Mouse (Mus musculus) kidney, embryonic 15.5 days (tissue): ENCODE results near the gene Cplane1. TPM values are rescaled to one million over a fixed set of nuclear protein-coding genes. Genes with fewer than 3 reads are reported as not detected.
"Not testable (repeated sequence)": the region's sequence is repeated elsewhere in the genome, so short reads cannot be mapped to it uniquely, and the experiment has no call there.

Experiments used
- ATAC-seq: fragments of 200-750 bp; cut with Nextera tagmentation; replicated peaks from 2 replicates; pipeline ENCODE4 v1.8.0; 2017; ENCODE audit warnings: moderate TSS enrichment; ENCODE audit not compliant: low FRiP score
- H3K27ac ChIP-seq: fragments of 300-500 bp; sonication (generic); 2 replicates; pipeline ENCODE4 v1.5.1; 2015; ENCODE audit warnings: mild to moderate bottlenecking, inconsistent platforms
- H3K27me3 ChIP-seq: fragments of 300-500 bp; sonication (generic); 2 replicates; pipeline ENCODE4 v1.6.1; 2015; ENCODE audit warnings: inconsistent platforms
- H3K36me3 ChIP-seq: fragments of 300-500 bp; sonication (generic); 2 replicates; pipeline ENCODE4 v1.6.1; 2015; ENCODE audit warnings: inconsistent platforms
- H3K4me1 ChIP-seq: fragments of 300-500 bp; sonication (generic); 2 replicates; pipeline ENCODE4 v1.6.1; 2015; ENCODE audit warnings: inconsistent platforms
- H3K4me2 ChIP-seq: fragments of 300-500 bp; sonication (generic); 2 replicates; pipeline ENCODE4 v1.6.1; 2015; ENCODE audit warnings: moderate library complexity, mild to moderate bottlenecking, inconsistent platforms
- H3K4me3 ChIP-seq: fragments of 300-500 bp; sonication (generic); replicated peaks from 2 replicates; pipeline ENCODE4 v1.5.1; 2015; ENCODE audit warnings: mild to moderate bottlenecking, inconsistent platforms
- H3K9ac ChIP-seq: fragments of 300-500 bp; sonication (generic); 2 replicates; pipeline ENCODE4 v1.6.1; 2015; ENCODE audit warnings: mild to moderate bottlenecking, inconsistent platforms
- H3K9me3 ChIP-seq: fragments of 300-500 bp; sonication (generic); replicated peaks from 2 replicates; pipeline ENCODE4 v1.6.1; 2016; ENCODE audit warnings: inconsistent platforms
- WGBS: fragments of 180-500 bp; shearing (Covaris S2); methylation state at CpG from one replicate; pipeline ENCODE4 v1.1.7; 2015; ENCODE audit warnings: mixed read lengths; 5-methylcytosine and 5-hydroxymethylcytosine counted together
- polyA plus RNA-seq: library from polyadenylated mRNA; unstranded; fragments of >200 nt; fragmentation: Nextera tagmentation; extraction: Ambion mirVana; gene quantifications from 2 replicates; pipeline ENCODE4 v1.2.1, GENCODE M21; 2015

The Cplane1 gene
- polyA plus RNA-seq, 1 experiment from 2014 or later: 8.9 TPM

- Histone ChIP-seq H3K9me3 (no peaks in the 10 kb centered on the region), H3K27ac (no peak overlapping the region), H3K4me1 (no peaks in the 10 kb centered on the region), H3K4me2 (no peak overlapping the region), H3K36me3 (peaks cover 84% of the 10 kb centered on the region), H3K9ac (no peak overlapping the region), H3K4me3 (no peak overlapping the region), H3K27me3 (no peaks in the 10 kb centered on the region)
- WGBS: 70% methylated on average over 3 of the region's 3 CpGs
- ATAC-seq: 0 out of 2 replicates have a peak, but pooled peaks have one; percentile 46
Observed at GRCm38 (mm10) chr15:8265946-8266345, 97.0 kb downstream of the Cplane1 start.

- 81% methylated on average over 3 of the region's 3 CpGs for WGBS
- Histone ChIP-seq H3K4me1 (no peaks in the 10 kb centered on the region), H3K36me3 (peaks cover 84% of the 10 kb centered on the region), H3K4me2 (no peak overlapping the region), H3K4me3 (no peak overlapping the region), H3K27me3 (no peaks in the 10 kb centered on the region), H3K27ac (no peak overlapping the region), H3K9me3 (no peaks in the 10 kb centered on the region), H3K9ac (no peak overlapping the region)
- no peak for ATAC-seq
Observed at GRCm38 (mm10) chr15:8267211-8267610, 98.3 kb downstream of the Cplane1 start.

- 89% methylated on average over 8 of the region's 8 CpGs for WGBS
- H3K36me3 ChIP-seq: peaks cover 84% of the 10 kb centered on the region
- H3K4me1 ChIP-seq: no peaks in the 10 kb centered on the region
- no peak overlapping the region for H3K4me2 ChIP-seq
- no peak overlapping the region for H3K4me3 ChIP-seq
- ATAC-seq: no peak
- H3K9me3 ChIP-seq: no peaks in the 10 kb centered on the region
- no peaks in the 10 kb centered on the region for H3K27me3 ChIP-seq
- H3K27ac ChIP-seq: no peak overlapping the region
- H3K9ac ChIP-seq: no peak overlapping the region
Observed at GRCm38 (mm10) chr15:8268231-8268630, 99.3 kb downstream of the Cplane1 start.

- H3K27ac ChIP-seq: no peak overlapping the region
- no peaks in the 10 kb centered on the region for H3K9me3 ChIP-seq
- no peaks in the 10 kb centered on the region for H3K27me3 ChIP-seq
- H3K36me3 ChIP-seq: peaks cover 65% of the 10 kb centered on the region
- H3K4me1 ChIP-seq: no peaks in the 10 kb centered on the region
- no peak overlapping the region for H3K4me3 ChIP-seq
- H3K4me2 ChIP-seq: no peak overlapping the region
- H3K9ac ChIP-seq: no peak overlapping the region
- 88% methylated on average over 8 of the region's 8 CpGs for WGBS
- ATAC-seq: no peak
Observed at GRCm38 (mm10) chr15:8271952-8272351, 103.0 kb downstream of the Cplane1 start.

GRCm38 (mm10) chr15:8277916-8278315, 109.0 kb downstream of the Cplane1 start:
- H3K27ac ChIP-seq, H3K27me3 ChIP-seq, H3K9me3 ChIP-seq, H3K4me1 ChIP-seq, ATAC-seq, H3K4me3 ChIP-seq, H3K9ac ChIP-seq, H3K4me2 ChIP-seq: not testable (repeated sequence)
- peaks cover 13% of the 10 kb centered on the region for H3K36me3 ChIP-seq
- WGBS: 92% methylated on average over 4 of the region's 4 CpGs

- H3K4me1 ChIP-seq: peaks cover 5% of the 10 kb centered on the region
- H3K9ac ChIP-seq: 0 out of 2 replicates have a peak overlapping the region, but pooled peaks have one; percentile 29
- peak overlapping the region; percentile 73 for H3K4me2 ChIP-seq
- peak; percentile 86 for ATAC-seq
- WGBS: 14% methylated on average over 17 of the region's 17 CpGs
- peak overlapping the region; percentile 32; the same call in 1 of the 2 replicates for H3K27ac ChIP-seq
- no peaks in the 10 kb centered on the region for H3K9me3 ChIP-seq
- peaks cover 5% of the 10 kb centered on the region; the same call in 1 of the 2 replicates for H3K36me3 ChIP-seq
- no peaks in the 10 kb centered on the region for H3K27me3 ChIP-seq
- H3K4me3 ChIP-seq: peak overlapping the region; percentile 48
Observed at GRCm38 (mm10) chr15:8279320-8279779, 110.4 kb downstream of the Cplane1 start.

- Histone ChIP-seq H3K9me3 (no peaks in the 10 kb centered on the region), H3K36me3 (peaks cover 5% of the 10 kb centered on the region; the same call in 1 of the 2 replicates), H3K27me3 (no peaks in the 10 kb centered on the region), H3K4me2 (peak overlapping the region; percentile 73), H3K9ac (no peak overlapping the region), H3K27ac (no peak overlapping the region), H3K4me1 (peaks cover 5% of the 10 kb centered on the region), H3K4me3 (peak overlapping the region; percentile 48)
- WGBS: 62% methylated on average over 20 of the region's 20 CpGs
- peak; percentile 91 for ATAC-seq
Observed at GRCm38 (mm10) chr15:8279929-8280610, 111.2 kb downstream of the Cplane1 start.

- peaks cover 5% of the 10 kb centered on the region for H3K4me1 ChIP-seq
- H3K4me3 ChIP-seq: no peak overlapping the region
- H3K4me2 ChIP-seq: no peak overlapping the region
- no peaks in the 10 kb centered on the region for H3K27me3 ChIP-seq
- ATAC-seq: no peak
- no peaks in the 10 kb centered on the region for H3K9me3 ChIP-seq
- H3K27ac ChIP-seq: no peak overlapping the region
- H3K9ac ChIP-seq: no peak overlapping the region
- 71% methylated on average over 7 of the region's 7 CpGs for WGBS
- H3K36me3 ChIP-seq: no peaks in the 10 kb centered on the region
Observed at GRCm38 (mm10) chr15:8281701-8282100, 112.8 kb downstream of the Cplane1 start.

GRCm38 (mm10) chr15:8282155-8282554, 113.2 kb downstream of the Cplane1 start:
- Histone ChIP-seq H3K4me3 (no peak overlapping the region), H3K27ac (no peak overlapping the region), H3K4me2 (no peak overlapping the region), H3K9me3 (no peaks in the 10 kb centered on the region), H3K27me3 (no peaks in the 10 kb centered on the region), H3K9ac (no peak overlapping the region), H3K36me3 (no peaks in the 10 kb centered on the region), H3K4me1 (peaks cover 5% of the 10 kb centered on the region)
- WGBS: 86% methylated on average over 2 of the region's 2 CpGs
- no peak for ATAC-seq

GRCm38 (mm10) chr15:8291251-8291650, 122.3 kb downstream of the Cplane1 start:
- Histone ChIP-seq H3K9me3 (no peaks in the 10 kb centered on the region), H3K27me3 (no peaks in the 10 kb centered on the region), H3K4me2 (no peak overlapping the region), H3K4me3 (no peak overlapping the region), H3K27ac (no peak overlapping the region), H3K36me3 (peaks cover 63% of the 10 kb centered on the region), H3K4me1 (no peaks in the 10 kb centered on the region), H3K9ac (no peak overlapping the region)
- 93% methylated on average over 14 of the region's 14 CpGs for WGBS
- no peak for ATAC-seq

- no peak for ATAC-seq
- no peak overlapping the region for H3K4me2 ChIP-seq
- H3K4me1 ChIP-seq: no peaks in the 10 kb centered on the region
- no peak overlapping the region for H3K9ac ChIP-seq
- H3K4me3 ChIP-seq: no peak overlapping the region
- peaks cover 89% of the 10 kb centered on the region for H3K36me3 ChIP-seq
- H3K27me3 ChIP-seq: no peaks in the 10 kb centered on the region
- H3K27ac ChIP-seq: no peak overlapping the region
- WGBS: 97% methylated on average over 6 of the region's 6 CpGs
- no peaks in the 10 kb centered on the region for H3K9me3 ChIP-seq
Observed at GRCm38 (mm10) chr15:8294150-8294549, 125.2 kb downstream of the Cplane1 start.

GRCm38 (mm10) chr15:8302944-8303343, 134.0 kb downstream of the Cplane1 start:
- H3K4me2 ChIP-seq: no peak overlapping the region
- ATAC-seq: no peak
- H3K9ac ChIP-seq: no peak overlapping the region
- no peaks in the 10 kb centered on the region for H3K4me1 ChIP-seq
- 91% methylated on average over 10 of the region's 10 CpGs for WGBS
- H3K36me3 ChIP-seq: peaks cover 88% of the 10 kb centered on the region
- H3K4me3 ChIP-seq: no peak overlapping the region
- no peak overlapping the region for H3K27ac ChIP-seq
- H3K9me3 ChIP-seq: no peaks in the 10 kb centered on the region
- no peaks in the 10 kb centered on the region for H3K27me3 ChIP-seq

GRCm38 (mm10) chr15:8305474-8305873, 136.6 kb downstream of the Cplane1 start:
- Histone ChIP-seq H3K27ac (no peak overlapping the region), H3K4me2 (no peak overlapping the region), H3K9me3 (no peaks in the 10 kb centered on the region), H3K36me3 (peaks cover 76% of the 10 kb centered on the region), H3K4me3 (no peak overlapping the region), H3K9ac (no peak overlapping the region), H3K27me3 (no peaks in the 10 kb centered on the region), H3K4me1 (no peaks in the 10 kb centered on the region)
- ATAC-seq: no peak
- 86% methylated on average over 1 of the region's 1 CpGs for WGBS
